Mouse (Mus musculus): Measurements from ENCODE around the gene Gm3696.
"Not testable (repeated sequence)": the region's sequence is repeated elsewhere in the genome, so short reads cannot be mapped to it uniquely, and the experiment has no call there.

Gene Gm3696

DNA sequence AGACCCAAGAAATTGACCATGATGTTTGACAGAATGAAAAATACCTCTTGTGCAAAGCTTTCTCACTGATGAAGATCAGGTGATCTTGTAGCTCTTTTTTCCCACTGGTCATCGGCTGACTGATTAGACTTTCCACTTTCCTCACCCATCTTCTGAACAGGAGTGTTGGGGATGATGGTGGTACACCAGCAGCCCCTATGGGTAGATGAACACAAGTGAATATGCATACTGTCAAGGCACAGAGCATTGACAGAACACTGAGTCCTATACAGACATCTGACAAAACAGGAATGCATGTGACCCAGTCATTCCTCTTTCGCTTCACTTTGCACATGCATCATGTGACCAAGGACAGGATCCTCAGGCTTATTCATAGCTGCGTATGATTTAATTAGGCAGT lies at the start of gene Gm3696:
Gene Gm3696, minus strand, starts transcription at position 101 of the 400 bp plus-strand sequence.
- in situ Hi-C loops (cut with MseI, MboI), result not testable (repeated sequence)

DNA sequence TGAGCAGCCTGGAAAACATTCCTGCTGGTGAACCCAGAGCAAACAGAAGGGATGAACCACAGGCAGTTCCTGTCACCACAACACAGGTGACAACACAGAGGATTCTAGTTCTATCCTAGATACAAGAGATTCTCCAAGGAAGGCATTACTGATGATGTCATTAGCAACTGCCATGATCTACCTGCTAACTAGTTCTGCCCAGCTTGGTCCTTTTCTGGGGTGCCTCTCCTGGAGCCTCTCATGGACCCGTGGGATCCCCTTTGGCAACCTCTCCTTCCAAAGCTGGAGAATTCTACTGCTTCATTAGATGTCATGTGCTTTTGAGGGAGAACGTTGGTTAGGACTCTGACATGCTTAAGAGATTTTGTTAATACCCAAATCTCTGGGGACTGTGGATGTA lies 24.9 kb upstream of the Gm3696 start, which contains the start of gene Gm6676:
Gene Gm6676, minus strand, starts transcription at position 101 of the 400 bp plus-strand sequence.
- in situ Hi-C loops (cut with MseI, MboI), result not testable (repeated sequence)

DNA sequence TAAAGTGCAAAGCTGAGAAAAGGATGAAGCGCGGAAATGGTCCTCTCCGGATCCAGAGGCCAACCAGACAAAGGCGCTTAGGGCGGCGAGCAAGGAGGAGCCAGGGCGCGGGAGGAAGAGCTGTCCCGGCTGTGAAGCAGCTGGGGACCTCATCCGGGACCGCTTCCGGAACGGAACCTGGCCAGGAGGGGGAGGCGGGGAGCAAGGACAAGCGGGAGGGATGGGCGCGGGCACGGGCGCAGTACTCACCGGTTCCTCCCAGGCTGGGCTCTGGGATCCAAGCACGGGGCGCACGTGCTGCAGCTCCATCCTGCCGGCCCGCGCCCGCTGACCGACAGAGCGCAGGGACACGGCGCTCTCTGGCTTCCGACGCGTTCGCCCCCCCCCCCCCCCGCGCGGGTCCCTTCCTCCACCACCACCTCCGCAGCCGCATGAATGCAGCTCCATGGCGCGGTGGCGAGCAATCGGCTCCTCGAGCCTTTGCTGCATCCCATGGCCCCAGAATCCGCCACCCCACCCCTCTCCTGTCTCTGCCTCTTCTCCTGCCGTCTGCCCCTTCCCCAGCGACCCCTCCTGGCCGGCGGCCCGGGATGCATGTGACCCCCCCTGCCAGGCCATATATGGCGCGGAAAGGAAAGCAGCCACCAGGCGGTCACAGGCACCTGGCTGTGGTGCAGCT lies 4.8 kb upstream of the Gm3696 start:
- in situ Hi-C loops (cut with MseI, MboI), result not testable (repeated sequence)

DNA sequence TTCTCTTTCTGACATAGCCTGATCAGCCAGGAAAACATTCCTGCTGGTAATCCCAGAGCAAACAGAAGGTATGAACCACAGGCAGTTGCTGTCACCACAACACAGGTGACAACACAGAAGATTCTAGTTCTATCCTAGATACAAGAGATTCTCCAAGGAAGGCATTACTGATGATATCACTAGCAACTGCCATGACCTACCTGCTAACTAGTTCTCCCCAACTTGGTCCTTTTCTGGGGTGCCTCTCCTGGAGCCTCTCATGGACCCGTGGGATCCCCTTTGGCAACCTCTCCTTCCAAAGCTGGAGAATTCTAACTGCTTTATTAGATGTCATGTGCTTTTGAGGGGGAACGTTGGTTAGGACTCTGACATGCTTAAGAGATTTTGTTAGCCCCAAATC lies 55.6 kb downstream of the Gm3696 start, which contains the start of gene Gm3685:
Gene Gm3685, minus strand, starts transcription at position 101 of the 400 bp plus-strand sequence.
- in situ Hi-C loops (cut with MseI, MboI), result not testable (repeated sequence)
